Mouse (Mus musculus): ENCODE measurements around the gene Hoxc11. TPM values are rescaled to one million over a fixed set of nuclear protein-coding genes. Genes with fewer than 3 reads are reported as not detected.

The Hoxc11 gene
- total and polyA plus RNA-seq, 2 experiments from 2014 or later, result not detected

DNA sequence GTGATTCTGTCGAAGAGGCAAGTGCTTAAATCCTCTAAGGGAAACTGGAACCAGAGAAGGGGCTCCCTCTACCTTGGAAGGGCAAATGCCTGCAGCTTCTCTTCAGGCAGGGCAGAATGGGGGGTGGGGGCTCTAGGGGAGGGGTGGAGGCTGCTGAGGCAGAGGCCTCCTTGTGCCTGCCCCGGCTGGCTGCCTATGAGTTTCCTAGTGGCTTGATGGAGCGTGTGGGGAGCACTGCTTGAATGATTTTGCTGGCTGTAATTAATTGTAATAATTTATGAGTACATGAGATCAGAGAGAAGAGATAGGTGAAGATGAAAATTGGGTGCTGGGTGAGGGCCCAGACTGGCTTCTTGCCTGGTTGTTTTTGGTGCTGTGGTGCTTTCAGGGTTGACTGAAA is 30.7 kb downstream of the Hoxc11 start:
- Histone ChIP-seq H3K4me1 (ENCODE audit: control insufficient read depth, insufficient read depth) (peaks cover 6% of the 10 kb centered on the region; the same call in 1 of the 2 replicates), H3K4me2 (ENCODE audit: low read depth, low read length) (no peak overlapping the region), H3K36me3 (replicated peaks; ENCODE audit: control insufficient read depth, insufficient read depth, low read length) (no peaks in the 10 kb centered on the region), H3K9me3 (replicated peaks; ENCODE audit: control insufficient read depth, low read length) (no peaks in the 10 kb centered on the region), H3K27me3 (ENCODE audit: control insufficient read depth, insufficient read depth, low read length) (peaks cover 99% of the 10 kb centered on the region), H3K9ac (replicated peaks; ENCODE audit: low read depth, low read length) (no peak overlapping the region), H3K4me3 (ENCODE audit: low read depth, low read length) (no peak overlapping the region), H3K27ac (ENCODE audit: low read depth) (no peak overlapping the region)
- ATAC-seq (ENCODE audit: insufficient read depth, low read depth), result no peak
- WGBS, result under 1% methylated on average over 3 of the region's 3 CpGs
- DNase-seq (ENCODE audit: low spot score), result no peak
- TF ChIP-seq EP300 (IDR thresholded peaks at IDR 0.05; ENCODE audit: low read depth), result no peak
- no peak for TF ChIP-seq CTCF (IDR thresholded peaks at IDR 0.05; ENCODE audit: low read depth)

DNA sequence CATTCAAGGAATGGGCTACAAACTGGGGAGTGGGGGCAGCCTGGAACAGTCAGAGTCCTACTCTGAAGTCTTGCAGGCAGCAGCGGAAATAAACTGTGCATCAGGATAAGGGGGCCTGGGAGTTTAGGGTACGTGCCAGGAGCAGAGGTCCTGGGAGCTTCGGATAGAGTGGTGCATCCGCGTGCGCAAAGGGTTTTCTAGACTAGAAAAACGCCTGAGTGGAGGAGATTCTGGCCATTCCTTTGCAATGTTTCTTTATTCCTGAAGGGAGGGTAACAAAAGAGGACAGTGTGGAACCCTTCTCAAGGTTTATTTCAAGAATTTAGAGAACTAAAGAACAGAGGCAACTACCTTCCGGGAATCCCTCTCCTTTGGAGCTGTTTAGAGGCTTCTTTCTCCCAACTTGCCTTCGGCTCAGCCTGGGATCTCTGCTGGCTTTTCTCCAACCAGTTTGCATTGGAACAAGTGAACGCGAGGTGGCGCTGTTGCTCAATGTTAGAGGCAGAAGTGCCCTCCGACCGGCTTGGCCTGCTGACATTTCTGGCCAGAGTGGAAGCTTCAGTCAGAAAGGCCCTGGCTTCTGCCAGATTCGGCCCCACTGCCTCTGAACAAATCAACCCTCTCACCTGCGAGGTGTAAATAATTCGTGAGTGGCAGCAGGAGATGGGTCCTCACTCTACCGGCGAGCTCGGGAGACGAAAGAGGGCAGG is 33.1 kb downstream of the Hoxc11 start:
- no peaks in the 10 kb centered on the region for H3K9me3 ChIP-seq (replicated peaks; ENCODE audit: control insufficient read depth, low read length)
- H3K27me3 ChIP-seq (ENCODE audit: control insufficient read depth, insufficient read depth, low read length), result peaks cover 98% of the 10 kb centered on the region
- H3K4me2 ChIP-seq (ENCODE audit: low read depth, low read length), result no peak overlapping the region
- 3% methylated on average over 21 of the region's 21 CpGs for WGBS
- no peaks in the 10 kb centered on the region for H3K36me3 ChIP-seq (replicated peaks; ENCODE audit: control insufficient read depth, insufficient read depth, low read length)
- no peak overlapping the region for H3K9ac ChIP-seq (replicated peaks; ENCODE audit: low read depth, low read length)
- no peaks in the 10 kb centered on the region for H3K4me1 ChIP-seq (ENCODE audit: control insufficient read depth, insufficient read depth)
- H3K4me3 ChIP-seq (ENCODE audit: low read depth, low read length), result no peak overlapping the region
- peak; percentile 93 for TF ChIP-seq CTCF (IDR thresholded peaks at IDR 0.05; ENCODE audit: low read depth)
- no peak for TF ChIP-seq EP300 (IDR thresholded peaks at IDR 0.05; ENCODE audit: low read depth)
- DNase-seq (ENCODE audit: low spot score) (peak; percentile 87), ATAC-seq (ENCODE audit: insufficient read depth, low read depth) (peak; percentile 71)
- H3K27ac ChIP-seq (ENCODE audit: low read depth), result no peak overlapping the region

DNA sequence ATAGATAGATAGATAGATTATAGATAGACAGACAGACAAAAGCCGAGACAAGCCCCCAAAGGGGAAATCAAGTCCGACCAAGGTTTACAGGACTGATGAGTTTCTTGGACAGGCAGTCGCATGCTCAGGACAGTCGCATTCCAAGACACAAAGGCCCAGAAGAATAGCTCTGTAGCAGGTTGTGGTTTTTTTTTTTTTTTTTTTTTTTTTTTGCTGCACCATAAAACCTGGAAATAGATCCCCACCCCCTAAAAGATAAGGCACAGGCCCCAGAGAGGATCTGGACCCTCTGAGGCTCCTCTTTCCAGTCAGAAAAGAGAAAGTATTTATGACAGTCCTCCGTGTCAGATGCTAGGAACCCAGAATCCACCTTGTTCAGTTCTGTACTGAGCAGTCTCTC is 33.9 kb downstream of the Hoxc11 start:
- Histone ChIP-seq H3K27ac (ENCODE audit: low read depth) (no peak overlapping the region), H3K9ac (replicated peaks; ENCODE audit: low read depth, low read length) (no peak overlapping the region), H3K9me3 (replicated peaks; ENCODE audit: control insufficient read depth, low read length) (no peaks in the 10 kb centered on the region), H3K36me3 (replicated peaks; ENCODE audit: control insufficient read depth, insufficient read depth, low read length) (no peaks in the 10 kb centered on the region), H3K4me1 (ENCODE audit: control insufficient read depth, insufficient read depth) (no peaks in the 10 kb centered on the region), H3K27me3 (ENCODE audit: control insufficient read depth, insufficient read depth, low read length) (peaks cover 98% of the 10 kb centered on the region), H3K4me2 (ENCODE audit: low read depth, low read length) (no peak overlapping the region), H3K4me3 (ENCODE audit: low read depth, low read length) (no peak overlapping the region)
- DNase-seq (ENCODE audit: low spot score) (no peak), ATAC-seq (ENCODE audit: insufficient read depth, low read depth) (no peak)
- 25% methylated on average over 5 of the region's 5 CpGs for WGBS
- TF ChIP-seq CTCF (IDR thresholded peaks at IDR 0.05; ENCODE audit: low read depth) (no peak), EP300 (IDR thresholded peaks at IDR 0.05; ENCODE audit: low read depth) (no peak)

DNA sequence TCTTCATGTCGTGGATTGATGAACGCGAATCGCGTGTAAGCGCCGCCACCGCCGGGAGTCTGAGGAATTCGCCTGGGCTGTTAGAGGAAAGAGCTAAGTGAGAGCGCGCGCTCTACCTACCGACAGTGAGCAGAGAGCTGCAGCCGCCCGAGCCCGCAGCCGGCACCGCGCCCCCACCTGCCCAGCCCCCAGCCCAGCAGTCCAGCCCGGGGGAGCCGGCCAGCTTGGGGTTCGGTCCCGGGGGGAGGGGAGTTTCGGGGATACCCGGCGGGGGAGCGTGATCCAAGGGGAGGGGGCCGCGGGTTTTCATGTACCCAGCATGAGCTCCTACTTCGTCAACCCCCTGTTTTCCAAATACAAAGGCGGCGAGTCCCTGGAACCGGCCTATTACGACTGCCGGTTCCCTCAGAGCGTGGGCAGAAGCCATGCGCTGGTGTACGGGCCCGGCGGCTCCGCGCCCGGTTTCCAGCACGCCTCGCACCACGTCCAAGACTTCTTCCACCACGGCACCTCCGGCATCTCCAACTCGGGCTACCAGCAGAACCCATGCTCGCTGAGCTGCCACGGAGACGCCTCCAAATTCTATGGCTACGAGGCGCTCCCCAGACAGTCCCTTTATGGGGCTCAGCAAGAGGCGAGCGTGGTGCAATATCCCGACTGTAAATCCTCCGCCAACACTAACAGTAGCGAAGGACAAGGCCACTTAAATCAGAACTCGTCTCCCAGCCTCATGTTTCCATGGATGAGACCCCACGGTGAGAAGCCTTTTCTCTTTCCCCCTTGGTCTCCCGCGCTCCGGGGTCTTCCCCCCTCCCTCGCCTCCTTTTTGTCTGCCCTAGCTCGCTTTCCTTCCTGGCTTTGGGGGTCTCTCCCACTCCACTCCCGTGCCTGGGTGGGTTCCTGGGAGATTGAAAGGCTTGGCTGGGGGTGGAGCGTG is 36.5 kb downstream of the Hoxc11 start, which contains the start of gene Hoxc8:
Gene Hoxc8, plus strand, starts transcription at position 147 of the 937 bp plus-strand sequence.
- no peak for TF ChIP-seq EP300 (IDR thresholded peaks at IDR 0.05; ENCODE audit: low read depth)
- no peak for TF ChIP-seq CTCF (IDR thresholded peaks at IDR 0.05; ENCODE audit: low read depth)
- H3K27ac ChIP-seq (ENCODE audit: low read depth), result no peak within 1 kb of the TSS
- no peak within 1 kb of the TSS for H3K4me2 ChIP-seq (ENCODE audit: low read depth, low read length)
- H3K4me3 ChIP-seq (ENCODE audit: low read depth, low read length), result peak within 1 kb of the TSS; percentile 10; the same call in 1 of the 2 replicates
- no peaks in the 10 kb centered on the region for H3K36me3 ChIP-seq (replicated peaks; ENCODE audit: control insufficient read depth, insufficient read depth, low read length)
- H3K4me1 ChIP-seq (ENCODE audit: control insufficient read depth, insufficient read depth), result no peaks in the 10 kb centered on the region
- no peaks in the 10 kb centered on the region for H3K9me3 ChIP-seq (replicated peaks; ENCODE audit: control insufficient read depth, low read length)
- H3K9ac ChIP-seq (replicated peaks; ENCODE audit: low read depth, low read length), result no peak within 1 kb of the TSS
- peaks cover 98% of the 10 kb centered on the region for H3K27me3 ChIP-seq (ENCODE audit: control insufficient read depth, insufficient read depth, low read length)
- ATAC-seq (ENCODE audit: insufficient read depth, low read depth) (no peak), DNase-seq (ENCODE audit: low spot score) (no peak)
- 3% methylated on average over 69 of the region's 69 CpGs for WGBS

DNA sequence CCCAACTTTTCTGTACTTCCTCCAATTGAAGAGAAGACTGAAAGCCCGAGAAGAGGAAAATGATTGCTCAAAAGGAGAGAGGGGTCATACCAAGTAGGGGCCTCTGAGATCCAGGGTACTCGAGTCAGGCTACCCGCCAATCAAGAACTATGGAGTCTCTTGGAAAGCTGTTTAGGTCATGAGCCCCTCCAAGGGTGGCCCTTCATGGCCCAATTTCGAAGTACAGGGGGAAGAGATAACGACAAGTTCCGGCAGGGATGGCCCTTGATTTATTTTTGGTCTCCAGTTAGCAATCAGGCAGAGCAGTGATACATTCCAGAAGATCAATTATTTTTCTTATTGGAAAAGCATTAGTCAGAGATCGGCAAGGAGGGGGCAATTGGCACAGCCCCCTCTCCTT is 37.6 kb downstream of the Hoxc11 start:
- Histone ChIP-seq H3K9ac (replicated peaks; ENCODE audit: low read depth, low read length) (no peak overlapping the region), H3K36me3 (replicated peaks; ENCODE audit: control insufficient read depth, insufficient read depth, low read length) (no peaks in the 10 kb centered on the region), H3K27me3 (ENCODE audit: control insufficient read depth, insufficient read depth, low read length) (peaks cover 98% of the 10 kb centered on the region), H3K4me3 (ENCODE audit: low read depth, low read length) (no peak overlapping the region), H3K4me1 (ENCODE audit: control insufficient read depth, insufficient read depth) (no peaks in the 10 kb centered on the region), H3K4me2 (ENCODE audit: low read depth, low read length) (no peak overlapping the region), H3K27ac (ENCODE audit: low read depth) (no peak overlapping the region), H3K9me3 (replicated peaks; ENCODE audit: control insufficient read depth, low read length) (no peaks in the 10 kb centered on the region)
- ATAC-seq (ENCODE audit: insufficient read depth, low read depth) (no peak), DNase-seq (ENCODE audit: low spot score) (no peak)
- WGBS, result 3% methylated on average over 7 of the region's 7 CpGs
- TF ChIP-seq EP300 (IDR thresholded peaks at IDR 0.05; ENCODE audit: low read depth), result no peak
- TF ChIP-seq CTCF (IDR thresholded peaks at IDR 0.05; ENCODE audit: low read depth), result no peak

All from heart, postnatal 0 days (tissue).